Mouse (Mus musculus) ES-Bruce4 (cell line): ENCODE measurements around the gene Nfxl1. TPM values are rescaled to one million over a fixed set of nuclear protein-coding genes. Genes with fewer than 3 reads are reported as not detected.

Experiments
- H3K27ac ChIP-seq: 2 replicates; pipeline ENCODE4 v1.5.1; 2012; ENCODE audit warnings: low read length, inconsistent platforms; ENCODE audit not compliant: insufficient read depth
- H3K27me3 ChIP-seq: 2 replicates; pipeline ENCODE4 v1.6.1; 2012; ENCODE audit warnings: mild to moderate bottlenecking, low read length, inconsistent platforms; ENCODE audit not compliant: control insufficient read depth, poor library complexity, insufficient read depth, severe bottlenecking
- H3K36me3 ChIP-seq: 2 replicates; pipeline ENCODE4 v1.6.1; 2012; ENCODE audit warnings: inconsistent platforms, mild to moderate bottlenecking, low read length, moderate library complexity; ENCODE audit not compliant: control insufficient read depth, poor library complexity, insufficient read depth, severe bottlenecking
- H3K4me1 ChIP-seq: one replicate; pipeline ENCODE4 v1.8.1; 2011; ENCODE audit warnings: low read length; ENCODE audit not compliant: control insufficient read depth, insufficient read depth
- H3K4me3 ChIP-seq: 2 replicates; pipeline ENCODE4 v1.5.1; 2011; ENCODE audit warnings: low read depth, mild to moderate bottlenecking, low read length
- H3K9ac ChIP-seq: 2 replicates; pipeline ENCODE4 v1.6.1; 2012; ENCODE audit warnings: low read depth, mild to moderate bottlenecking, inconsistent platforms; ENCODE audit not compliant: poor library complexity, severe bottlenecking
- H3K9me3 ChIP-seq: replicated peaks from 2 replicates; pipeline ENCODE4 v1.6.1; 2012; ENCODE audit warnings: mild to moderate bottlenecking, low read length, inconsistent platforms; ENCODE audit not compliant: control insufficient read depth, poor library complexity, insufficient read depth, severe bottlenecking
- CTCF ChIP-seq: IDR thresholded peaks from one replicate; pipeline ENCODE4 v1.8.1; 2011; ENCODE audit warnings: low read depth, low read length
- EP300 ChIP-seq: IDR thresholded peaks from 2 replicates; pipeline ENCODE4 v1.6.1; 2011; ENCODE audit warnings: low read depth, low read length; ENCODE audit not compliant: insufficient read depth
- POLR2A ChIP-seq: IDR thresholded peaks from one replicate; pipeline ENCODE4 v1.8.1; 2011; ENCODE audit warnings: low read length; ENCODE audit not compliant: insufficient read depth
- polyA plus RNA-seq: library from polyadenylated mRNA; stranded (reverse); fragments of >200 nt; gene quantifications from 2 replicates; pipeline ENCODE4 v1.2.4, GENCODE M21; 2011; ENCODE audit warnings: low read depth; ENCODE audit not compliant: missing spikeins, insufficient read depth, insufficient read length

The Nfxl1 gene
- polyA plus RNA-seq, 1 experiment: 57.4 TPM

GRCm38 (mm10) chr5:72472317-72473009 lies 87.0 kb downstream of the Nfxl1 start:
- H3K4me3 ChIP-seq: no peak overlapping the region
- no peak overlapping the region for H3K27ac ChIP-seq
- no peak overlapping the region for H3K9ac ChIP-seq

DNA sequence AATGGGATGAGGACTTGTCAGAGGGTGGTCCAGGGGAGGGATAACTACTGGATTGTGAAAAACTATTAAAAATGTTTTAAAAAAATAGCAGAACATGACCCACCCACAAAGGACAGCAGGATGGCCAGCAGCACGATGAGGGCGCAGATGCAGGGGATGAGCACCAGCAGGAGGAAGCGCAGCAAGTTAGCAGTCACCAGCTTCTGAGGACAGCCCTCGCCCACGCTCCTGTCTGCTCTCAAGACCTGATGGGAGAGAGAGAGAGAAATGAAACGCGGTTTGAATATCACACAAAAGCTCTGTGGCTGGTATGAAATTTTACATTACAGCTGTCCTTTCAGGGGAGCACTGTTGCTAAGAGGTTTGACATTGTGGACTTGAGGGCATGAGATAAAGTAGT lies 87.7 kb downstream of the Nfxl1 start:
- no peak for TF ChIP-seq POLR2A
- no peak for TF ChIP-seq CTCF
- TF ChIP-seq EP300: no peak
- H3K4me1 ChIP-seq: no peaks in the 10 kb centered on the region
- no peaks in the 10 kb centered on the region for H3K36me3 ChIP-seq
- H3K4me3 ChIP-seq: no peak overlapping the region
- no peak overlapping the region for H3K27ac ChIP-seq
- H3K9ac ChIP-seq: no peak overlapping the region
- H3K9me3 ChIP-seq: no peaks in the 10 kb centered on the region
- no peaks in the 10 kb centered on the region for H3K27me3 ChIP-seq

More at GRCm38 (mm10) chr5:72472317-72473009, 87.0 kb downstream of the Nfxl1 start:
- Histone ChIP-seq H3K27me3 (no peaks in the 10 kb centered on the region), H3K36me3 (no peaks in the 10 kb centered on the region), H3K9me3 (no peaks in the 10 kb centered on the region), H3K4me1 (no peaks in the 10 kb centered on the region)
- no peak for TF ChIP-seq CTCF
- no peak for TF ChIP-seq POLR2A
- TF ChIP-seq EP300: no peak

- TF ChIP-seq EP300: peak; percentile 21; the same call in 1 of the 2 replicates
- TF ChIP-seq POLR2A: no peak
- H3K9ac ChIP-seq: no peak overlapping the region
- no peak overlapping the region for H3K4me3 ChIP-seq
- H3K27ac ChIP-seq: peak overlapping the region; percentile 55
- no peaks in the 10 kb centered on the region for H3K27me3 ChIP-seq
- peaks cover 2% of the 10 kb centered on the region for H3K4me1 ChIP-seq
- no peaks in the 10 kb centered on the region for H3K9me3 ChIP-seq
- no peaks in the 10 kb centered on the region for H3K36me3 ChIP-seq
Observed at GRCm38 (mm10) chr5:72464932-72465331, 94.6 kb downstream of the Nfxl1 start.

Other genes starting within 250 kb of the Nfxl1 start
- 0.24 and 0.63 TPM in 2 replicates for gene Corin, start 55.2 kb downstream of the Nfxl1 start, polyA plus RNA-seq
- gene Zar1, start 21.6 kb upstream of the Nfxl1 start, polyA plus RNA-seq: not detected in 2 replicates
- 0.58 TPM in 1 of 2 replicates, not detected in the other for gene Gm5868, start 27.9 kb upstream of the Nfxl1 start, polyA plus RNA-seq
- 0.30 TPM in 1 of 2 replicates, not detected in the other for gene Cnga1, start 84.6 kb upstream of the Nfxl1 start, polyA plus RNA-seq
- gene Nipal1, start 88.1 kb upstream of the Nfxl1 start, polyA plus RNA-seq: 0.52 and 0.93 TPM in 2 replicates
- gene Txk, start 193.1 kb upstream of the Nfxl1 start, polyA plus RNA-seq: not detected in 2 replicates